Comparison of ENCODE assay signal across 13 mouse cellular contexts in genomic region chr5:134947420-134948084, GRCm38 (mm10). TPM values are rescaled to one million over a fixed set of nuclear protein-coding genes. Genes with fewer than 3 reads are reported as not detected.
DNase-seq lines count a peak whose midpoint lies in the region; ATAC-seq and TF ChIP-seq lines count a peak whose summit lies in the region.
"Had no signal": no experiment of that assay in that cellular context is flagged by ENCODE, and none has a peak within 500 bp of the region (broad histone marks: within the 10 kb centered on the region; RNA-seq: fewer than 3 reads in every experiment).

No protein-coding gene starts in this region.

- WGBS in kidney, postnatal 0 days: 41% methylated on average over 5 of the region's 5 CpGs
- 60% methylated on average over 5 of the region's 5 CpGs for WGBS in embryonic facial prominence, embryonic 10.5 days
- WGBS in lung, embryonic 14.5 days: 31% methylated on average over 5 of the region's 5 CpGs
- 38% methylated on average over 5 of the region's 5 CpGs for WGBS in stomach, embryonic 15.5 days
- WGBS in midbrain, embryonic 10.5 days: 62% methylated on average over 5 of the region's 5 CpGs

- ATAC-seq in kidney, postnatal 0 days (replicated peaks; ENCODE audit: low FRiP score, low read depth): no peak
- ATAC-seq in lung, embryonic 14.5 days (ENCODE audit: insufficient read depth): no peak
- ATAC-seq in stomach, embryonic 15.5 days (ENCODE audit: insufficient read depth, low FRiP score, low read depth): no peak
- ATAC-seq: activated CD4-positive, CD25-positive, alpha-beta regulatory T cell, adult 4 months; midbrain, embryonic 13.5 days had no signal

- no peak overlapping the region for H3K9ac ChIP-seq in kidney, postnatal 0 days (ENCODE audit: low read depth, low read length)
- H3K9ac ChIP-seq in lung, embryonic 14.5 days: no peak overlapping the region
- H3K9ac ChIP-seq in stomach, embryonic 15.5 days: no peak overlapping the region
- H3K9ac ChIP-seq: hindbrain, embryonic 12.5 days; midbrain, embryonic 13.5 days had no signal

- no peak overlapping the region for H3K4me2 ChIP-seq in kidney, postnatal 0 days (ENCODE audit: low read length)
- peak overlapping the region; percentile 55; the same call in 1 of the 2 replicates for H3K4me2 ChIP-seq in lung, embryonic 14.5 days
- peak overlapping the region; percentile 43 for H3K4me2 ChIP-seq in stomach, embryonic 15.5 days
- H3K4me2 ChIP-seq: midbrain, embryonic 13.5 days had no signal

- no peak for DNase-seq in kidney, postnatal 0 days (ENCODE audit: low spot score)
- no peak for DNase-seq in kidney, postnatal 25 days
- DNase-seq in embryonic facial prominence, embryonic 10.5 days (ENCODE audit: low spot score): no peak
- DNase-seq in lung, embryonic 14.5 days: no peak
- DNase-seq in cerebellum, adult 9-11 months: no peak
- DNase-seq in midbrain, embryonic 10.5 days (ENCODE audit: low spot score): no peak
- DNase-seq: cerebellum, adult 2 months had no signal

- H3K9me3 ChIP-seq in kidney, postnatal 0 days (replicated peaks; ENCODE audit: low read length): no peaks in the 10 kb centered on the region
- no peaks in the 10 kb centered on the region for H3K9me3 ChIP-seq in embryonic facial prominence, embryonic 10.5 days
- no peaks in the 10 kb centered on the region for H3K9me3 ChIP-seq in lung, embryonic 14.5 days (ENCODE audit: low read depth, low read length)
- H3K9me3 ChIP-seq in stomach, embryonic 15.5 days: no peaks in the 10 kb centered on the region
- no peaks in the 10 kb centered on the region for H3K9me3 ChIP-seq in midbrain, embryonic 10.5 days (replicated peaks)
- H3K9me3 ChIP-seq: hindbrain, embryonic 12.5 days; midbrain, embryonic 13.5 days had no signal

- TF ChIP-seq CTCF in kidney, postnatal 0 days (IDR thresholded peaks at IDR 0.05; ENCODE audit: low read depth): no peak
- TF ChIP-seq CTCF in lung, embryonic 14.5 days (IDR thresholded peaks at IDR 0.05; ENCODE audit: low read depth): no peak

- peaks cover 9% of the 10 kb centered on the region; the same call in 1 of the 2 replicates for H3K4me1 ChIP-seq in kidney, postnatal 0 days (replicated peaks; ENCODE audit: insufficient read depth, low read length)
- H3K4me1 ChIP-seq in embryonic facial prominence, embryonic 10.5 days: peaks cover 44% of the 10 kb centered on the region
- H3K4me1 ChIP-seq in lung, embryonic 14.5 days (ENCODE audit: insufficient read depth): peaks cover 22% of the 10 kb centered on the region
- H3K4me1 ChIP-seq in stomach, embryonic 15.5 days: peaks cover 17% of the 10 kb centered on the region
- H3K4me1 ChIP-seq in midbrain, embryonic 10.5 days: peaks cover 18% of the 10 kb centered on the region

- no peak overlapping the region for H3K4me3 ChIP-seq in kidney, postnatal 0 days (replicated peaks; ENCODE audit: low read depth, low read length)
- H3K4me3 ChIP-seq in embryonic facial prominence, embryonic 10.5 days: no peak overlapping the region; the same call in 1 of the 2 replicates
- H3K4me3 ChIP-seq in lung, embryonic 14.5 days (ENCODE audit: low read depth, low read length): no peak overlapping the region
- no peak overlapping the region for H3K4me3 ChIP-seq in stomach, embryonic 15.5 days (replicated peaks)
- no peak overlapping the region for H3K4me3 ChIP-seq in midbrain, embryonic 10.5 days
- H3K4me3 ChIP-seq: hindbrain, embryonic 12.5 days; midbrain, embryonic 13.5 days had no signal

- H3K27ac ChIP-seq in kidney, postnatal 0 days: peak overlapping the region; percentile 84; the same call in 1 of the 2 replicates
- peak overlapping the region; percentile 73 for H3K27ac ChIP-seq in embryonic facial prominence, embryonic 10.5 days (replicated peaks)
- peak overlapping the region; percentile 91 for H3K27ac ChIP-seq in lung, embryonic 14.5 days (ENCODE audit: low read depth)
- H3K27ac ChIP-seq in stomach, embryonic 15.5 days: peak overlapping the region; percentile 85
- H3K27ac ChIP-seq in midbrain, embryonic 10.5 days (replicated peaks): no peak overlapping the region
- H3K27ac ChIP-seq: hindbrain, embryonic 12.5 days; midbrain, embryonic 13.5 days had no signal

- no peaks in the 10 kb centered on the region for H3K27me3 ChIP-seq in kidney, postnatal 0 days (ENCODE audit: insufficient read depth, low read length)
- H3K27me3 ChIP-seq in embryonic facial prominence, embryonic 10.5 days (replicated peaks; ENCODE audit: low read depth, poor library complexity, severe bottlenecking): peaks cover 51% of the 10 kb centered on the region
- H3K27me3 ChIP-seq in lung, embryonic 14.5 days (ENCODE audit: insufficient read depth, low read length): peaks cover 25% of the 10 kb centered on the region
- H3K27me3 ChIP-seq in stomach, embryonic 15.5 days (replicated peaks): 0 out of 2 replicates have a peak, but pooled peaks cover 12% of the 10 kb centered on the region
- peaks cover 49% of the 10 kb centered on the region for H3K27me3 ChIP-seq in midbrain, embryonic 10.5 days (ENCODE audit: low read depth, poor library complexity, severe bottlenecking)

- no peaks in the 10 kb centered on the region for H3K36me3 ChIP-seq in kidney, postnatal 0 days (ENCODE audit: insufficient read depth, low read length)
- H3K36me3 ChIP-seq in embryonic facial prominence, embryonic 10.5 days (replicated peaks): no peaks in the 10 kb centered on the region
- H3K36me3 ChIP-seq in lung, embryonic 14.5 days (ENCODE audit: insufficient read depth): no peaks in the 10 kb centered on the region
- H3K36me3 ChIP-seq in stomach, embryonic 15.5 days: no peaks in the 10 kb centered on the region
- no peaks in the 10 kb centered on the region for H3K36me3 ChIP-seq in midbrain, embryonic 10.5 days
- H3K36me3 ChIP-seq: hindbrain, embryonic 12.5 days; midbrain, embryonic 13.5 days had no signal

RNA-seq across cellular contexts. Expression of gene Cldn4, which starts 0.8 kb away (rescaled TPM):
- polyA plus RNA-seq in kidney, postnatal 0 days (2015; fragmentation: Nextera tagmentation; extraction: Ambion mirVana): 55.7 and 59.1 TPM in 2 replicates
- 16.7 and 17.5 TPM in 2 replicates for polyA plus RNA-seq in embryonic facial prominence, embryonic 10.5 days (2016; fragmentation: Nextera tagmentation; extraction: Ambion mirVana)
- polyA plus RNA-seq in lung, embryonic 14.5 days (2014; fragmentation: Nextera tagmentation; extraction: Ambion mirVana): 41.9 and 42.4 TPM in 2 replicates
- polyA plus RNA-seq in stomach, embryonic 15.5 days (2015; fragmentation: Nextera tagmentation; extraction: Ambion mirVana): 54.5 and 58.6 TPM in 2 replicates
- 3.2 and 3.4 TPM in 2 replicates for polyA plus RNA-seq in midbrain, embryonic 10.5 days (2016; fragmentation: Nextera tagmentation; extraction: Ambion mirVana)
- polyA plus RNA-seq: activated CD4-positive, CD25-positive, alpha-beta regulatory T cell, adult 4 months; midbrain, embryonic 13.5 days had no signal

RNA-seq across cellular contexts. Expression of gene Mettl27, which starts 15.4 kb away (rescaled TPM):
- 41.5 and 43.4 TPM in 2 replicates for polyA plus RNA-seq in kidney, postnatal 0 days (2015; fragmentation: Nextera tagmentation; extraction: Ambion mirVana)
- polyA plus RNA-seq in embryonic facial prominence, embryonic 10.5 days (2016; fragmentation: Nextera tagmentation; extraction: Ambion mirVana): 14.8 and 17.0 TPM in 2 replicates
- polyA plus RNA-seq in lung, embryonic 14.5 days (2014; fragmentation: Nextera tagmentation; extraction: Ambion mirVana): 23.0 and 23.9 TPM in 2 replicates
- 20.9 and 21.0 TPM in 2 replicates for polyA plus RNA-seq in stomach, embryonic 15.5 days (2015; fragmentation: Nextera tagmentation; extraction: Ambion mirVana)
- polyA plus RNA-seq in midbrain, embryonic 10.5 days (2016; fragmentation: Nextera tagmentation; extraction: Ambion mirVana): 9.6 and 12.8 TPM in 2 replicates

RNA-seq across cellular contexts. Expression of gene Cldn13, which starts 32.2 kb away (rescaled TPM):
- 0.14 TPM in 1 of 2 replicates, not detected in the other for polyA plus RNA-seq in kidney, postnatal 0 days (2015; fragmentation: Nextera tagmentation; extraction: Ambion mirVana)
- polyA plus RNA-seq in embryonic facial prominence, embryonic 10.5 days (2016; fragmentation: Nextera tagmentation; extraction: Ambion mirVana): 2.1 and 2.8 TPM in 2 replicates
- polyA plus RNA-seq in lung, embryonic 14.5 days (2014; fragmentation: Nextera tagmentation; extraction: Ambion mirVana): 0.39 TPM in 1 of 2 replicates, not detected in the other
- polyA plus RNA-seq in stomach, embryonic 15.5 days (2015; fragmentation: Nextera tagmentation; extraction: Ambion mirVana): 7.9 and 22.3 TPM in 2 replicates
- polyA plus RNA-seq in midbrain, embryonic 10.5 days (2016; fragmentation: Nextera tagmentation; extraction: Ambion mirVana): 3.2 and 3.8 TPM in 2 replicates
- polyA plus RNA-seq: cerebellum, adult 2 months had no signal

RNA-seq across cellular contexts. Expression of gene Cldn3, which starts 38.5 kb away (rescaled TPM):
- polyA plus RNA-seq in kidney, postnatal 0 days (2015; fragmentation: Nextera tagmentation; extraction: Ambion mirVana): 72.4 and 72.9 TPM in 2 replicates
- polyA plus RNA-seq in embryonic facial prominence, embryonic 10.5 days (2016; fragmentation: Nextera tagmentation; extraction: Ambion mirVana): 18.2 and 18.8 TPM in 2 replicates
- 137 and 139 TPM in 2 replicates for polyA plus RNA-seq in lung, embryonic 14.5 days (2014; fragmentation: Nextera tagmentation; extraction: Ambion mirVana)
- polyA plus RNA-seq in stomach, embryonic 15.5 days (2015; fragmentation: Nextera tagmentation; extraction: Ambion mirVana): 120 and 147 TPM in 2 replicates
- polyA plus RNA-seq in midbrain, embryonic 10.5 days (2016; fragmentation: Nextera tagmentation; extraction: Ambion mirVana): 2.0 and 2.9 TPM in 2 replicates
- polyA plus RNA-seq: activated CD4-positive, CD25-positive, alpha-beta regulatory T cell, adult 4 months had no signal

RNA-seq across cellular contexts. Expression of gene Tmem270, which starts 41.0 kb away (rescaled TPM):
- not detected in 2 replicates for polyA plus RNA-seq in kidney, postnatal 0 days (2015; fragmentation: Nextera tagmentation; extraction: Ambion mirVana)
- not detected in 2 replicates for polyA plus RNA-seq in embryonic facial prominence, embryonic 10.5 days (2016; fragmentation: Nextera tagmentation; extraction: Ambion mirVana)
- not detected in 2 replicates for polyA plus RNA-seq in lung, embryonic 14.5 days (2014; fragmentation: Nextera tagmentation; extraction: Ambion mirVana)
- polyA plus RNA-seq in stomach, embryonic 15.5 days (2015; fragmentation: Nextera tagmentation; extraction: Ambion mirVana): not detected in 2 replicates
- polyA plus RNA-seq in midbrain, embryonic 10.5 days (2016; fragmentation: Nextera tagmentation; extraction: Ambion mirVana): not detected in 2 replicates
- polyA plus RNA-seq: activated CD4-positive, CD25-positive, alpha-beta regulatory T cell, adult 4 months; cerebellum, adult 2 months; heart, embryonic 14.5 days; hindbrain, embryonic 12.5 days; limb, embryonic 11.5 days; midbrain, embryonic 13.5 days had no signal
